Mouse (Mus musculus) gastrocnemius, postnatal 10 days (tissue): ENCODE measurements around the gene Olfr1415. TPM values are rescaled to one million over a fixed set of nuclear protein-coding genes. Genes with fewer than 3 reads are reported as not detected.
"Not testable (repeated sequence)": the region's sequence is repeated elsewhere in the genome, so short reads cannot be mapped to it uniquely, and the experiment has no call there.

ENCODE experiments used
- DNase-seq: peaks from one replicate; pipeline ENCODE4 v3.0.0; 2021; ENCODE audit warnings: mixed read lengths
- long read RNA-seq, 2 experiments: library from polyadenylated mRNA; stranded (forward); transcript quantifications; one replicate each; pipeline ENCODE4 v2.0.0; 2021
- total RNA-seq, 2 experiments: library from RNA; stranded (reverse); gene quantifications; 2 replicates each; pipeline ENCODE4 v1.2.3; 2021

Gene Olfr1415
- total RNA-seq, result not detected
- long read RNA-seq, experiment 1, result 0 reads
- long read RNA-seq, experiment 2, result 0 reads

- DNase-seq, result no peak
Observed at GRCm38 (mm10) chr1:92496001-92496400, at the start of gene Olfr1415. TSS of gene Olfr1415 (minus strand) at chr1:92496101.

GRCm38 (mm10) chr1:92539071-92539470 is 43.2 kb upstream of the Olfr1415 start:
- no peak for DNase-seq

DNA sequence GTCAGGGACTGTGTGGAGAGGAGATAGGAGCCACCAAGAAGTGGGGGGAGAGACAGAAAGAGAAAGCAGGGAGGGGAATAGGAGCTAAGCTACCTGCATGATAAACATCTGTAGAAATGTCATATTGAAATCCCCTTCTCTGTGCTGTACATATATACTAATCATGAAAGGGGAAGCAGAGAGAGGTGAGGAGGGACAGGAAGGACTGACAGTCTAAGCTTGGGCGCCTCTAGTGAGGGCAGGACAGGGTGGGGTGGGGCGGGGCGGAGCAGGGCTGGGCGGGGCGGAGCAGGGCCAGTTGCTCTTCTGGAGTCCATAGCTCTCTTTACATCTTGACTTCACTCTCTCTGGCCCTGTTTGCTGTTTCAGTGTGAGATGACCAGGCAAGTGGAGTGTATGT is 41.1 kb upstream of the Olfr1415 start:
- DNase-seq, result no peak

DNA sequence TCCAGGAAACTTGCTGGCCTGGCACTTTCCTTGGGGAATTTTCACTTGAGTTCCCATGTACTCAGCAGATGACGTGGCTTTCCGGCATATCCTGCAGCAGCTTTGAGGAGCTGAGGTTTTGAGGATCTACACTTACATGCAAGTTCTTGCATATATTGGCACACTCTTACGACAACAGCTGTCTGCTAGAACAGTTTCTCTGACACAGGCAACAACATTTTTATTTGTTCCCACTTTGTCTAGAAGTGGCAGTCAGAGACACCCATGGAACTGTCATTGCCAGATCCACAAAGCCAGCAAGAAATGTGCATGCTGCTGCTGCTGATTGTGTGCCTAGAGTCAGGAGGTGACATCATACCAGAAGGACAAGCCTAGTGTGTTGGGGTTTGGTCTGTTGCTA is 27.9 kb upstream of the Olfr1415 start:
- DNase-seq, result no peak

GRCm38 (mm10) chr1:92521376-92521775 is 25.5 kb upstream of the Olfr1415 start:
- DNase-seq, result peak; percentile 54

DNA sequence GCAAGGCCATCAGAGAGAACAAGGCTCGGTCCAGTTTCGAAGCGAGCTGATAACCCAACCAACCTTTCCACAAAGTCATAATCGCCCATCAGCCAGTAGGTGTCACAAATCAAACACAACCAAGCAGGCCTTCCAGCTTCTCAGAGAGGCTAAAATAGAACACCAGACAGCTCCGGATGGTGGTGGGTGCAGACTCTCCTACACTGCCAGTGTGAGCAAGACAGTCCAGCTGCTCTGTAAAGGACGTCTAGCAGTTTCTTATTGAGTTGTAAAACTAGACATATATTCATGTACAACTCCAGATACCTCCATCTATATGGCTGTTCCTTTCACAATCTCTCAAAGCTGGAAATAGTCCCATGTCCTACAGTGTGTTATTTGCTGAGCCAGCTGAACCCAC is 23.1 kb upstream of the Olfr1415 start:
- no peak for DNase-seq

DNA sequence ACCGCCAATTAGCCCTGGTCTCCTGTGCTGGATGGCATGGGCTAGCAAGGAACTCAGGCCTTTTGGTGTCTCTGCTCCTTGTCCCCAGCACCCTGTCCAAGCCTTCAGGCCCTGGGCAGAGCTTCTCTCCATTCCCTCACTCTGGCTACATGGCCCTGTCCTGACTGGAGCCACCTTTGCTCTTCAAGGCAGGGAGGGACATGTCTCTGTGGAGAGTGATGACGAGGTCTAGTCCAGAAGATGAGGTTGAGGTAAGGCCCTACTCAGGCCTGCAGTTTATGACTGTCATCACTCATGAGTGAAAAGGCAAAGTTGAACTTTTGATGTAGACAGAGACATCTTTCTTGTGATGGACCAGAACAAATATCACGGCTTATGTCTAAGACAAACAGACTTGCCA is 22.7 kb upstream of the Olfr1415 start, which contains the start of gene Olfr1414:
TSS of gene Olfr1414 (minus strand) at position 101 of the 400 bp plus-strand sequence.
- no peak for DNase-seq

DNA sequence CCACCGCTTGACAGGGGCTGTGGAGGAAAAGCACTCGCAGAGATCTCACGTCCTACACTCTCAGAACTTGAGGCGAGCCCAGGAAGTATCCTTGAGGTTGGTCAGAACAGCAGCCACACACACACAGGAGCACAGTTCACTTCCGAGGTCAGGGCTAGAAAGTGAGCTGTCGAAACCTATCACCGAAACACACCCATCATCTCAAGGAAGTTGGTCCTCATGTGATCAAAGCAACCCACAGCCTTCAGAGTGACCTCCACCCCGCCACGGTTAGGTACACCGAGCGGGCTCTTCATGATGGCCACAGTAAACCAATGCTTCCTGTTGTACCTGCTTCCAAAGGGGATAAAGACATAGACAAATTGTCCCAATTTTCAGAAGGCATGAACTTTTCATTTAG is 19.5 kb upstream of the Olfr1415 start:
- no peak for DNase-seq

GRCm38 (mm10) chr1:92511646-92512045 is 15.7 kb upstream of the Olfr1415 start:
- not testable (repeated sequence) for DNase-seq

GRCm38 (mm10) chr1:92485013-92485412 is 10.9 kb downstream of the Olfr1415 start, which contains the start of gene Olfr1416:
TSS of gene Olfr1416 (minus strand) at chr1:92485113.
- DNase-seq, result no peak

DNA sequence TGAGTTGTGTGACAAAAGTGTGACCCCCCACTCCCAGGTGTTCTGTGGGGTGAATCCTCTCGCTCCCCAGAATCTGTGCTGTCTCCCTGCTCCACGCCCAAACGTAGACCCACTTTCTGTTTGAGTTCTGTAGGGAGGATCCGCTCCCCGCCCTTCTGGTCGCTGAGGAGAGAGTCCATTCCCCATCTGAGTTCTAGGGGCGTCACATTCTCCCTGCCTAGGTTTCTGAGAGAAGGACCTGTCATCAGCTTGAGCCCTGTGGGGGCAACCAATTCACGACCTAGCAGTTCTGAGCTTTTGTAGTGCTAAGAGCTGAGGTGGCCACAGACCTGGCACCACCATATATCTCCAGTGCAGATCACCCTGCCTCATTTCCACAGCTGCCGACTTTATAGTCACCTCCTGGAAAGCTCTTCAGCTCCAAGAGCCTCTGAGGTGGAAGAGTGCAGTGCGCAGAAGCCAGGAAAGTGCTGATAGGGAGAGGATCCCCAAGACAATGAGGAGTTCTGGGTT is 21.8 kb downstream of the Olfr1415 start:
- DNase-seq, result no peak

- peak; percentile 98 for DNase-seq
Observed at GRCm38 (mm10) chr1:92473165-92474041, 22.5 kb downstream of the Olfr1415 start, which contains the start of gene Ndufa10. TSS of gene Ndufa10 (minus strand) at chr1:92473860.

DNA sequence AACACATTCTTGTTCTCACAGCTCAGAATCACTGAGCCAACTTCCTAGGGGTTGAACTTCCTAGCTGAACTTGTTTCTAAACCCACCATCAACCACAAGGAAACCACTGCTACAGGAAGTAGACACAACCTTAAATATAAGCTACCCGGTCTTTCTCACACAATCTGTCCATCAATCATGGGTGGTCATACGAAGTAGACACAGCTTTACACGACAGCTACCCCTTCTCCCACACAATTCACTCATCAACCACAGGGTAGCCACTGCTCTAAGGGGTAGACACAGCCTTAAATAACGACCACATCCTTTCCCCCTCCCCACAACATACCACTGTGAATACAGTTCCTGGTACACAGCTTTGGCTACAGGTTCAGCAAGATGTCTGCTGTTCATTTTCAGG is 27.0 kb downstream of the Olfr1415 start:
- no peak for DNase-seq

GRCm38 (mm10) chr1:92458416-92458815 is 37.5 kb downstream of the Olfr1415 start:
- no peak for DNase-seq

GRCm38 (mm10) chr1:92457758-92458157 is 38.1 kb downstream of the Olfr1415 start:
- DNase-seq, result no peak

GRCm38 (mm10) chr1:92453751-92454445 is 42.0 kb downstream of the Olfr1415 start:
- no peak for DNase-seq

DNA sequence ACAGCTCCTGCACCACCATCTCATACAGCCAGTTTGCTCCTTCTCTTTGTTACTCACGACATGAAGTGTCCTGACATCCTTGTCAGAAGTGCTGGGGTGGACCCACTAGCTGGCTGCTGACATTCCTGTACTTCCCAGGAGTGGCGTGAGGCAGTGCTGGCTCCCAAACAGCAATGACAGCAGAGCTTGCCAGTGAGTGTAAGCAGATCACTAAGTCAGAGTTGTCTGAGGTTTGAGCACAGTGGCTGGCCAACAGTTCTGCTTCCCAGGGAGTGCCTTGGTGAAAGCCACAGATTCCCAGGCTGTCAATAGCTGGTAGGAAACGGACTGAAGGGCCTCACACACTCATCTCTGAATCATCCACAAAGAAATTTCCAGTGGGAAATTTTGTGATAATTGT is 47.6 kb downstream of the Olfr1415 start:
- DNase-seq, result no peak

DNA sequence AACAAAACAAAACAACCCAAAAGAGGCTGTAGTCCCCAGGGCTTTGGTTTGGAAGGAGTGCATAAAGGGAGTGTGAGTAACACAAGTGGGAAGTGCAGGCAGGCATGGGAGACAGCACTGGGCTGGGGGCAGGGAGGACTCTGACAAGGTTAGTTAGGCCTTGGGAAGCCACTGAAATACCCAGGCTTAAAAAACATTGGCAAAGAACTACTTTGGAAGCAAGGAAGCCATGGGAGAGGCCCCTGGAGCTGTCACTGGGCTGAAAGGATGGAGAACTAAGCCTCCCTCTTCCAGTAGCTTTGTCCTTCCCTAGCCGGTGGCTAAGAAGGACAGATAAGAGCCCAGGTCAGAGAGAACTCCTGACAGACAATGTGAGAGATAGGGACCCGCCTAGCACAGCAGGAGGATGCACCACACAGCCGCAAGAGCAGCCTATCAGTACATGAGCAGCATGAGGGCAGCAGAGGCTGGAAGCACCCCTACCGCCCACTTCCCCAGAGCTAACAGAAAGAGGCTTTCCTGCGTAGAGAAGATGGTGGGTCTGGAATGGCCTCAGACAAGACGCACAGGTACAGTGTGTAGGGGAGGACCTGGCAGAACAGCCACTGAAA is 54.3 kb downstream of the Olfr1415 start:
- DNase-seq, result no peak

- no peak for DNase-seq
Observed at GRCm38 (mm10) chr1:92440066-92440750, 55.7 kb downstream of the Olfr1415 start.
